Mouse (Mus musculus): ENCODE results near the gene Rint1. TPM values are rescaled to one million over a fixed set of nuclear protein-coding genes. Genes with fewer than 3 reads are reported as not detected.
A peak's percentile ranks its signal among the peaks of the same experiment; 100 is the strongest.

Rint1 gene
- total and polyA plus RNA-seq, 3 experiments, result 42.5 to 419 (median 48.8) TPM

DNA sequence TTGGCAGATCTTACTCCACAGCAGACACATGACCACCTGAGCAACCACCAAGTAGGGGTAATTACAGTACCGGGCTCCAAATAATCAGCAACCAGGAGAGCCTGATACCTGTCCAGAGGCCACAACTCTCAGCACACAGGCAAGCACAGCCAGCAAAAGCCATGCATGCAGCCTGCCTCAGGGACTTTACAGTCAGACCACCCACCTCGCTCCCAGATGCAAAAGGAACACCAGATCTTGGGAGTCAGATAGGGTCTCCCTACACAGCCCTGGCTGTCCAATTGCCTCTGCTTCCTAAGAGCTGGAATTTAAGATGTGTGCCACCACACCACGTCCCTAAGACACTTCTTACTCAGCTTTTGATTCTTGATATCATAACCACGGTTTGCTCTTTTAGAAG, 6.3 kb upstream of the Rint1 start:
- no peaks in the 10 kb centered on the region for H3K27me3 ChIP-seq (ENCODE audit: control insufficient read depth in 1 of 2, insufficient read depth in 2 of 2, low read length in 2 of 2)
- TF ChIP-seq TBP (IDR thresholded peaks at IDR 0.05; ENCODE audit: low read depth, low read length) (peak; percentile 54; the same call in 1 of the 2 replicates), NRF1 (IDR thresholded peaks at IDR 0.05; ENCODE audit: insufficient read depth, low read depth, low read length, poor library complexity, severe bottlenecking) (no peak)
- no peak overlapping the region for H3K4me3 ChIP-seq (ENCODE audit: control insufficient read depth in 1 of 2, insufficient read depth in 1 of 2, low read depth in 2 of 2, low read length in 2 of 2)
- H3K9me3 ChIP-seq (replicated peaks; ENCODE audit: insufficient read depth, low read length), result no peaks in the 10 kb centered on the region
- H3K27ac ChIP-seq (ENCODE audit: control insufficient read depth, low read depth, low read length), result no peak overlapping the region
- H3K4me1 ChIP-seq (ENCODE audit: control insufficient read depth in 1 of 2, insufficient read depth in 2 of 2, low read length in 2 of 2), result peaks cover 7 to 13% of the 10 kb centered on the region in 2 experiments; a peak in 3 of 4 replicates
- peaks cover 54% of the 10 kb centered on the region for H3K79me2 ChIP-seq (ENCODE audit: control insufficient read depth, insufficient read depth, low read length, poor library complexity)
- peaks cover 12 to 17% of the 10 kb centered on the region in 2 experiments for H3K36me3 ChIP-seq (ENCODE audit: control insufficient read depth in 1 of 2, insufficient read depth in 2 of 2, low read length in 2 of 2)
- H3K9ac ChIP-seq (ENCODE audit: control insufficient read depth, low read depth, low read length, poor library complexity, severe bottlenecking), result 0 out of 2 replicates have a peak overlapping the region, but pooled peaks have one; percentile 1
- no peak for DNase-seq (ENCODE audit: low read depth, low spot score)

DNA sequence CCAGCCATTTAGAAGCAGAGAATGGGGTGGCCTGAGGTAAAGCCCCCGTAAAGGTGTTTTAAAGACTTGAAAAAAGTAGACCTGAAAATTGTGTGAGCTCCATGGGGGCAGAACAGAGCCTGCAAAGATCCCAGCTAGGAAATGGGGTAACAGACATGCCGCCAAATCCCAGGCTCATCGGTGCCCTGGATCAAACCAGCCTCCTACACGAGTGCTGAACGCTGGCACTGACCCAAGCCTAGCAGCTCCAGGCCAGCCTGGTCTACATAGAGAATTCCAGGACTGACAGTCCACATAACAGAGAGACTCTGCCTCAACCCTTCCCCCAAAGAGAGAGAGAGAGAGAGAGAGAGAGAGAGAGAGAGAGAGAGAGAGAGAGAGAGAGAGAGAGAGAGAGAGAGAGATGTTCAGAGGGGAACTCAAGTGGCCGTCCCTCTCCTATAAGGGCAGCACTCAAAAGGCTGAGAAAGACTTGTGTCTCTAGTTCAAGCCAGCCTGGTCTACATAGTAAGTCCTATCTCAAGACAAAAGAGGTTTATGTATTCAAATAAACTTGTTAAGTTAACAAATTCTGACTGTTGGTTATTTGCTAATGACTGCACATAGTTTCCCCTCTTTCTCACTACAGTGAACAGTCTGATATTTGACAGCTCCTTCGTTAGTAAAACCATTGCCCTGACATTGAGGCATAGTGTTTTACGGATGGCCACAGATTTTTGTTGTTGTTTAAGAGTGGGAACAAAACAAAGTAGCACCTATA, 5.3 kb upstream of the Rint1 start:
- DNase-seq (ENCODE audit: low read depth, low spot score), result peak; percentile 67
- Histone ChIP-seq H3K9ac (ENCODE audit: control insufficient read depth, low read depth, low read length, poor library complexity, severe bottlenecking) (peak overlapping the region; percentile 90), H3K4me3 (ENCODE audit: control insufficient read depth in 1 of 2, insufficient read depth in 1 of 2, low read depth in 2 of 2, low read length in 2 of 2) (peak overlapping the region; percentile 79 to 98), H3K36me3 (ENCODE audit: control insufficient read depth in 1 of 2, insufficient read depth in 2 of 2, low read length in 2 of 2) (peaks cover 6 to 19% of the 10 kb centered on the region in 2 experiments), H3K4me1 (ENCODE audit: control insufficient read depth in 1 of 2, insufficient read depth in 2 of 2, low read length in 2 of 2) (peaks cover 12 to 13% of the 10 kb centered on the region in 2 experiments), H3K27me3 (ENCODE audit: control insufficient read depth in 1 of 2, insufficient read depth in 2 of 2, low read length in 2 of 2) (no peaks in the 10 kb centered on the region), H3K27ac (ENCODE audit: control insufficient read depth, low read depth, low read length) (no peak overlapping the region; the same call in 1 of the 2 replicates), H3K9me3 (replicated peaks; ENCODE audit: insufficient read depth, low read length) (no peaks in the 10 kb centered on the region), H3K79me2 (ENCODE audit: control insufficient read depth, insufficient read depth, low read length, poor library complexity) (peaks cover 53% of the 10 kb centered on the region)
- TF ChIP-seq RAD21 (IDR thresholded peaks at IDR 0.05; ENCODE audit: low read depth, low read length), result no peak
- TF ChIP-seq MYC (IDR thresholded peaks at IDR 0.05; ENCODE audit: low read depth, low read length), result 0 out of 2 replicates have a peak, but pooled peaks have one; percentile 4
- no peak for TF ChIP-seq ELF1 (IDR thresholded peaks at IDR 0.05; ENCODE audit: low read depth, low read length)
- 0 out of 2 replicates have a peak, but pooled peaks have one; percentile 66 for TF ChIP-seq SIN3A (IDR thresholded peaks at IDR 0.05; ENCODE audit: low read length)
- peak; percentile 24; the same call in 1 of the 2 replicates for TF ChIP-seq CHD1 (IDR thresholded peaks at IDR 0.05; ENCODE audit: low read depth, low read length)
- TF ChIP-seq MAZ (IDR thresholded peaks at IDR 0.05; ENCODE audit: low read depth, low read length), result no peak
- TF ChIP-seq HCFC1 (IDR thresholded peaks at IDR 0.05; ENCODE audit: low read depth, low read length), result 0 out of 2 replicates have a peak, but pooled peaks have one; percentile 9
- TF ChIP-seq ZKSCAN1 (IDR thresholded peaks at IDR 0.05; ENCODE audit: low read depth, low read length), result no peak
- TF ChIP-seq MEF2A (IDR thresholded peaks at IDR 0.05; ENCODE audit: extremely low read depth, insufficient replicate concordance, low read depth, low read length, poor library complexity, severe bottlenecking), result no peak
- TF ChIP-seq TCF12 (IDR thresholded peaks at IDR 0.05; ENCODE audit: low read depth, low read length), result no peak
- TF ChIP-seq POLR2AphosphoS2 (IDR thresholded peaks at IDR 0.05; ENCODE audit: low read length), result no peak
- no peak for TF ChIP-seq E2F4 (IDR thresholded peaks at IDR 0.05; ENCODE audit: borderline replicate concordance, low read depth, low read length)
- TF ChIP-seq MXI1 (IDR thresholded peaks at IDR 0.05; ENCODE audit: low read depth, low read length), result peak; percentile 23; the same call in 1 of the 2 replicates
- TF ChIP-seq JUND (IDR thresholded peaks at IDR 0.05; ENCODE audit: low read depth, low read length), result peak; percentile 90; the same call in 1 of the 2 replicates
- TF ChIP-seq CHD2 (IDR thresholded peaks at IDR 0.05; ENCODE audit: low read length), result no peak
- no peak for TF ChIP-seq BHLHE40 (IDR thresholded peaks at IDR 0.05; ENCODE audit: borderline replicate concordance, low read depth, low read length)
